Mouse (Mus musculus) lung, postnatal 0 days (tissue): Measurements from ENCODE around the gene D930048N14Rik.

Source experiments
- CTCF ChIP-seq: IDR thresholded peaks from 2 replicates; pipeline ENCODE4 v1.5.1; 2016; ENCODE audit warnings: antibody characterized with exemption, mild to moderate bottlenecking
- EP300 ChIP-seq: IDR thresholded peaks from 2 replicates; pipeline ENCODE4 v1.6.1; 2016; ENCODE audit warnings: antibody characterized with exemption, mild to moderate bottlenecking, control low read depth

- TF ChIP-seq EP300 = no peak
- no peak for TF ChIP-seq CTCF
Observed at GRCm38 (mm10) chr11:51635127-51635524, 15.6 kb upstream of the D930048N14Rik start.
